Mouse (Mus musculus) heart, adult 2 months (tissue): ENCODE results near the gene Gpr107. TPM values are rescaled to one million over a fixed set of nuclear protein-coding genes. Genes with fewer than 3 reads are reported as not detected.

Experiments
- DNase-seq, 2 experiments: peaks; one replicate each; pipeline ENCODE4 v3.0.0; 2021
- H3K27ac ChIP-seq: fragments of 200-600 bp; 2 replicates; pipeline ENCODE4 v1.8.1; 2022
- H3K27me3 ChIP-seq: fragments of 200-500 bp; 2 replicates; pipeline ENCODE4 v1.6.1; 2012; ENCODE audit warnings: mild to moderate bottlenecking, low read length, inconsistent platforms, mixed read lengths; ENCODE audit not compliant: control insufficient read depth, insufficient read depth
- H3K36me3 ChIP-seq: fragments of 200-500 bp; 2 replicates; pipeline ENCODE4 v1.6.1; 2012; ENCODE audit warnings: low read length, inconsistent platforms; ENCODE audit not compliant: control insufficient read depth, insufficient read depth
- H3K4me1 ChIP-seq: fragments of 200-500 bp; 2 replicates; pipeline ENCODE4 v1.6.1; 2011; ENCODE audit warnings: low read length; ENCODE audit not compliant: control insufficient read depth, insufficient read depth
- H3K4me3 ChIP-seq: fragments of 200-600 bp; 2 replicates; pipeline ENCODE4 v1.8.1; 2022
- H3K79me2 ChIP-seq: fragments of 200-500 bp; replicated peaks from 2 replicates; pipeline ENCODE4 v1.6.1; 2012; ENCODE audit warnings: mild to moderate bottlenecking, inconsistent platforms, low read length, moderate library complexity, mixed read lengths; ENCODE audit not compliant: control insufficient read depth, insufficient read depth
- H3K9ac ChIP-seq: fragments of 200-500 bp; 2 replicates; pipeline ENCODE4 v1.6.1; 2012; ENCODE audit warnings: low read depth, mild to moderate bottlenecking, control low read depth, inconsistent platforms, low read length, mixed read lengths
- CTCF ChIP-seq: fragments of 200-600 bp; IDR thresholded peaks from 2 replicates; pipeline ENCODE4 v1.8.1; 2022; ENCODE audit warnings: antibody characterized with exemption, mild to moderate bottlenecking, moderate library complexity
- EP300 ChIP-seq: fragments of 200-500 bp; IDR thresholded peaks from 2 replicates; pipeline ENCODE4 v1.6.1; 2011; ENCODE audit warnings: low read depth, low read length, control low read depth; ENCODE audit not compliant: insufficient read depth
- POLR2A ChIP-seq: fragments of 200-500 bp; IDR thresholded peaks from 2 replicates; pipeline ENCODE4 v1.6.1; 2011; ENCODE audit warnings: mild to moderate bottlenecking, low read depth, low read length, control low read depth; ENCODE audit not compliant: insufficient read depth
- WGBS: fragments of 180-500 bp; shearing (Covaris S2); methylation state at CpG from one replicate; pipeline ENCODE4 v1.1.7; 2018; 5-methylcytosine and 5-hydroxymethylcytosine counted together
- intact Hi-C: fragments of 180-260 bp; cut with DNase I; formaldehyde crosslinking; loops from one replicate; pipeline ENCODE4 v1.15.1; 2025
- polyA plus RNA-seq: library from polyadenylated mRNA; depleted of rRNA; stranded (reverse); fragments of >200 nt; gene quantifications from 2 replicates; pipeline ENCODE4 v1.2.3, GENCODE M21; 2012
- total RNA-seq, 2 experiments: library from RNA; stranded (reverse); gene quantifications; 2 replicates each; pipeline ENCODE4 v1.2.3; 2021

Gene Gpr107
- total and polyA plus RNA-seq, 3 experiments = 16.0 to 30.9 (median 29.0) TPM

DNA sequence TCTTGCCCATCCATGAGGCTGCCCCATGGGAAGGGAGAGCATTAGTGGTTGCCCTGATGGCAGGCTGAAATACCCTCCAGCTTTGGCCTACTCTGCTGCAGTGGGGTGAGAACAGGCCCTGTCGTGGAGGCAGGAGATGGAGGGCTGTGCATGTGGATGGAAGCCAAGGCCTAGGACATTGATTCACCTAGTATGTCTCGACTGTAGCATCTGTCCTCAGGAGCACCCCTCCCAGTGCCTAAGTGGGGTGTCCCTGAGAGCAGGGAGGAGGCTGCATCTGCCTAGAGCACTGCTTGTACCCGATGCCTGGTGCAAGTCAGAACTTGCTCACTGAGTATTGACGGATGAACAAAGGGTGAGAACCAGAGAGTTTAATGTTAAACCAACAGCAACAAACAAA, 54.1 kb downstream of the Gpr107 start:
- no peak for DNase-seq
- Histone ChIP-seq H3K27ac (no peak overlapping the region), H3K4me1 (no peaks in the 10 kb centered on the region), H3K4me3 (no peak overlapping the region), H3K9ac (no peak overlapping the region), H3K79me2 (no peaks in the 10 kb centered on the region), H3K36me3 (no peaks in the 10 kb centered on the region), H3K27me3 (no peaks in the 10 kb centered on the region)
- intact Hi-C loops = no loop called here
- no peak for TF ChIP-seq EP300
- TF ChIP-seq POLR2A = no peak
- WGBS = 76% methylated on average over 4 of the region's 4 CpGs

- Histone ChIP-seq H3K27ac (no peak overlapping the region), H3K36me3 (no peaks in the 10 kb centered on the region), H3K79me2 (no peaks in the 10 kb centered on the region), H3K4me1 (no peaks in the 10 kb centered on the region), H3K9ac (no peak overlapping the region), H3K4me3 (no peak overlapping the region), H3K27me3 (no peaks in the 10 kb centered on the region)
- WGBS = 70% methylated on average over 8 of the region's 8 CpGs
- intact Hi-C loops = no loop called here
- no peak for DNase-seq
- TF ChIP-seq EP300 (no peak), CTCF (no peak), POLR2A (no peak)
Observed at GRCm38 (mm10) chr2:31206882-31207281, 54.8 kb downstream of the Gpr107 start.

- H3K4me1 ChIP-seq = no peaks in the 10 kb centered on the region
- intact Hi-C loops = no loop called here
- no peak overlapping the region for H3K27ac ChIP-seq
- no peaks in the 10 kb centered on the region for H3K36me3 ChIP-seq
- H3K27me3 ChIP-seq = no peaks in the 10 kb centered on the region
- TF ChIP-seq POLR2A (no peak), EP300 (peak; percentile 53; the same call in 1 of the 2 replicates)
- H3K79me2 ChIP-seq = no peaks in the 10 kb centered on the region
- H3K9ac ChIP-seq = no peak overlapping the region
- no peak overlapping the region for H3K4me3 ChIP-seq
- WGBS = 76% methylated on average over 13 of the region's 13 CpGs
- no peak for DNase-seq
Observed at GRCm38 (mm10) chr2:31208544-31209142, 56.5 kb downstream of the Gpr107 start.

DNA sequence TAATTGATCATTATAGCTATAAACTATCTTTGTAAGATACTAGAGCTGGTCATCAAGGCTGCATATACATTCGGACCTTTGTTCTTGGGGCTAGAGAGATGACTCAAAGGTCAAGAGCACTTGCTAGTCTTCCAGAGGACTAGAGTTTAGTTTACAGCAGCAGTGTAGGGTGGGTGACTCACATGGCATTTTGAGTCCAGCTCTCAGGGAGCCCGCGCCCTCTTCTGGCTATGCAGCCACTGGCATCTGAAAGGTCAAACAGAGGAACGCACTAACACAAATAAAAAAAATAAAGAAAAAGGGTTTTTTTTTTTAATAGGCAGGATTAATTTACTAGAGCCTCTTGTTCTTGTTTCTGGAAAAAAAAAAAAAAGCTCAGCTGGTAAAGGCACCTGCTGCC, 57.4 kb downstream of the Gpr107 start:
- no peaks in the 10 kb centered on the region for H3K36me3 ChIP-seq
- DNase-seq = no peak
- H3K4me3 ChIP-seq = no peak overlapping the region
- no peaks in the 10 kb centered on the region for H3K79me2 ChIP-seq
- TF ChIP-seq EP300 (no peak), POLR2A (no peak), CTCF (peak; percentile 53)
- 84% methylated on average over 4 of the region's 4 CpGs for WGBS
- no peak overlapping the region for H3K27ac ChIP-seq
- intact Hi-C loops = no loop called here
- no peak overlapping the region for H3K9ac ChIP-seq
- H3K4me1 ChIP-seq = no peaks in the 10 kb centered on the region
- no peaks in the 10 kb centered on the region for H3K27me3 ChIP-seq

GRCm38 (mm10) chr2:31210144-31210847, 58.2 kb downstream of the Gpr107 start:
- no peaks in the 10 kb centered on the region for H3K27me3 ChIP-seq
- TF ChIP-seq POLR2A (no peak), CTCF (no peak), EP300 (no peak)
- H3K4me3 ChIP-seq = no peak overlapping the region
- WGBS = 65% methylated on average over 11 of the region's 11 CpGs
- H3K79me2 ChIP-seq = no peaks in the 10 kb centered on the region
- H3K4me1 ChIP-seq = no peaks in the 10 kb centered on the region
- H3K9ac ChIP-seq = no peak overlapping the region
- DNase-seq = no peak
- intact Hi-C loops = no loop called here
- H3K27ac ChIP-seq = no peak overlapping the region
- no peaks in the 10 kb centered on the region for H3K36me3 ChIP-seq

GRCm38 (mm10) chr2:31211204-31211603, 59.1 kb downstream of the Gpr107 start:
- Histone ChIP-seq H3K79me2 (no peaks in the 10 kb centered on the region), H3K36me3 (no peaks in the 10 kb centered on the region), H3K4me3 (no peak overlapping the region), H3K27ac (no peak overlapping the region), H3K4me1 (no peaks in the 10 kb centered on the region), H3K27me3 (no peaks in the 10 kb centered on the region), H3K9ac (no peak overlapping the region)
- intact Hi-C loops = no loop called here
- WGBS = 65% methylated on average over 3 of the region's 3 CpGs
- DNase-seq = no peak
- TF ChIP-seq CTCF (no peak), POLR2A (no peak), EP300 (no peak)
